Mouse (Mus musculus) gastrocnemius, adult 8-10 months (tissue): ENCODE results near the gene Dmbx1. TPM values are rescaled to one million over a fixed set of nuclear protein-coding genes. Genes with fewer than 3 reads are reported as not detected.

Experiments used
- DNase-seq, 2 experiments: peaks; one replicate each; pipeline ENCODE4 v3.0.0; 2022; ENCODE audit warnings: low spot score in 2 of 2
- total RNA-seq, 4 experiments: library from RNA; stranded (reverse); gene quantifications; 2 replicates each; pipeline ENCODE4 v1.2.4; 2022

The Dmbx1 gene
- not detected for total RNA-seq

GRCm38 (mm10) chr4:115939295-115940102, at the start of gene Dmbx1:
TSS of gene Dmbx1 (minus strand) at chr4:115939926.
- DNase-seq, result no peak

GRCm38 (mm10) chr4:115989382-115989781, 49.7 kb upstream of the Dmbx1 start:
- DNase-seq, result no peak

GRCm38 (mm10) chr4:115987858-115988530, 48.3 kb upstream of the Dmbx1 start:
- no peak for DNase-seq

DNA sequence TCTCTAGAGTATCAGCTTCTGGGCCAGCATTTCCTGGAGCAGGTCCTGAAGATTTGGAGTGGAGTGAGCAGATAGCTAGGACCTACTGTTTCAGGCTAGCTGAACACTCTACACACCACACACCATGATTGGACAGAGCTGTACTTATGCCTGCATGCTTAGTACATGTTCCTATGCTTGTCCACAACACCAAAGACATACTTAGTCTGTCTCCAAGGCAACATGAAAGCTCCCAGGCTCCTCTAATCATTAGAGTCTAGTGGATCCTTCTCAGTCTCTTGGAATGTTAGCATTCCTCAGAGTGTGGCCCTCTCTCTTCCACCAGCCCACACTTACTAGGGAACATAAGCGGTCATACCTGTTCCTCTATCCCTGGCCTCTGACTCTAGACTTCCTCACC, 47.7 kb upstream of the Dmbx1 start:
- DNase-seq, result no peak

- no peak for DNase-seq
Measured at GRCm38 (mm10) chr4:115984967-115985366, 45.2 kb upstream of the Dmbx1 start.

DNA sequence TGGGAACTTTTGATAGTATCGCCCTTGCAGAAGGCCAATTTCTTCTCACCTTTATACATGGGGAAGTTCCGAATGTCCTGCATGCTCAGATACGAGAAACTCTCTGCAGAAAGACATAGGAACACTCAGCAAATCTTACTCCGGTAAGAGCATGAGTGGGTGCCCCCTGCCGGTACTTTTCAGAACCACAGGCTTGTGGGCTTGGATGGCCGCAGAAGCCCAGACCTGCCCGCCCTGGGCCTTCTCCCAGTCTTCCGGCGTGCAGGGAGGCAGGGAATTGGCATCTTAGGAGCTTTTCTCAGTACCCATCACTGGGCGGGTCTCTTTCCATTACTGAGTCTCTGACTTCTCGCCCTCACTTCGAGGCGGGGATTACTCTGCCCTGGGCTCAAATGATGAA, 44.4 kb upstream of the Dmbx1 start:
- DNase-seq, result peak; percentile 54 to 65

DNA sequence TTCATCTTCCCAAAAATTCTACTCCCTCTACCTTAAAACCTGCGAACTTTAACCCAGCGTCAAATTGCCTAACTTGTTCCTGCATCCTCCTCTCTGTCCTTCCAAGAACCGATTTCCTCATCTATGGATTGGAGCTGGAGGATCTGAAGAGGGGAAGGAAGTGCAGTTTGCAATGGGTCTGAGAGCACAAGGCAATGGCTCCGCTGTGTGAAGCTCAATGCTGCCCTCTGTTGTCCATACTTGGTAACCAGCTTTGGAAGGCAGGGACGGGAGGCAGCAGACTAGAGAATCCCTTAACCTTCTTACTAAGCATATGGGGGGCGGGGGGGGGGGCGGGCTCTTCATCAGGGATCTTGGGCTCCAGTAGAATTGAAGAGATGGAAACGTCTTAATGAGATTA, 41.0 kb upstream of the Dmbx1 start:
- DNase-seq, result no peak

DNA sequence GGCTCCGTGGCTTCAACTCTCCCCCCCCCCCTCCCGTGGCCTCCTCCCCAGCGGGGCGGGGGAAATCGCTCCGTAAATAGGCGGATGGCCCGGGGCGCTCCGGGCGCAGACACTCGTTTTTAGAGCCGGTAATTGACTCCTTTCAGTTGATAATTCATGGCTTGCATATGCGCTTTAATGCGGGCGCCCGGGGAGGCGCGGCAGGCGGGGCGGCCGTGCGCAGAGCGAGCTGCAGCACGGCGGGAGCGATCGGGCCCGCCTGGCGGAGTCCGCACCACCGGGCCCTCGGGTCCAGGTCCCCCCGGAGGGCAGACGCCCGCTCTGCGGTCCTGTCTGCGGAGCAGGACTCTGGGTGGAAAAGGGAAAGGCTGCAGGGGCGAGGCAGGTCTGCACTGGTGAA, 39.7 kb upstream of the Dmbx1 start:
- DNase-seq, result no peak

DNA sequence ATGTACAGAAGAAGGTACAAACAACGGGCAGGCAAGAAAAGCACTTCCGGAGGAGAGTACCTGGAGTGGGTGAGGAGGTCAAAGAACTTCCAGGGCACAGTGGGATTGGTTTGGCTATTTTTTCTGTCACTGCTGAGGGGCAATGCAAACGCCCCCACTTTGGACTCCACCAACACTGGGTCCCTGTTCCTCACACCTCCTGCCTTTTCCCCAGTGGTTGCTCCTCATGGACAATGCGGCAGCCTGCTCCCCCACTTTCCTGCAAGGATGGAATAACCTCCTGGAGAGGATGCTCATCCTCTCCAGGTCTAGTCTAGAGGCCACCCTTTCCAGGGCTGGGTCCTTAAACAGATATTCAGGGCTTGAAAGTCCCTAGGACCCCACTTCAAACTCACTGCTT, 39.2 kb upstream of the Dmbx1 start:
- DNase-seq, result no peak

DNA sequence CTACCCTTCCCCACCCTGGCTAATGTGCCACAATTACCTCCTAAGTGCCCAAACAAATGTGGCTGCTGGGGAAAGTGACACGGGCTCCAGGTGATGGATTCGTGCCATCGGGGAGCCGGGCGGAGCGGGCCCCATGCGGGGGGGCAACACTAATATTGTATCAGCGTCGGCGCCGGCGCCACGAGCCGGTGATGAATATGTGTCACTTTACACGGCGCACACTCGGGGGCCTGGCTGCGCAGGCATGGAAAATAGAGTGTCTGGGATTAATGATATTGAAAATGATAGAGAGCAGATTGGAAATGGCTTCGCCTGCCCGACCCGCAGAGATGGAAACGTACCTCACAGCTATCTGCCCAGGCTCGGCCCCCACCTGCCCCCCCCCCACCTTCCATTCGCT, 32.8 kb upstream of the Dmbx1 start:
- no peak for DNase-seq

- no peak for DNase-seq
Measured at GRCm38 (mm10) chr4:115964446-115964845, 24.7 kb upstream of the Dmbx1 start.

GRCm38 (mm10) chr4:115963751-115964150, 24.0 kb upstream of the Dmbx1 start:
- no peak for DNase-seq

DNA sequence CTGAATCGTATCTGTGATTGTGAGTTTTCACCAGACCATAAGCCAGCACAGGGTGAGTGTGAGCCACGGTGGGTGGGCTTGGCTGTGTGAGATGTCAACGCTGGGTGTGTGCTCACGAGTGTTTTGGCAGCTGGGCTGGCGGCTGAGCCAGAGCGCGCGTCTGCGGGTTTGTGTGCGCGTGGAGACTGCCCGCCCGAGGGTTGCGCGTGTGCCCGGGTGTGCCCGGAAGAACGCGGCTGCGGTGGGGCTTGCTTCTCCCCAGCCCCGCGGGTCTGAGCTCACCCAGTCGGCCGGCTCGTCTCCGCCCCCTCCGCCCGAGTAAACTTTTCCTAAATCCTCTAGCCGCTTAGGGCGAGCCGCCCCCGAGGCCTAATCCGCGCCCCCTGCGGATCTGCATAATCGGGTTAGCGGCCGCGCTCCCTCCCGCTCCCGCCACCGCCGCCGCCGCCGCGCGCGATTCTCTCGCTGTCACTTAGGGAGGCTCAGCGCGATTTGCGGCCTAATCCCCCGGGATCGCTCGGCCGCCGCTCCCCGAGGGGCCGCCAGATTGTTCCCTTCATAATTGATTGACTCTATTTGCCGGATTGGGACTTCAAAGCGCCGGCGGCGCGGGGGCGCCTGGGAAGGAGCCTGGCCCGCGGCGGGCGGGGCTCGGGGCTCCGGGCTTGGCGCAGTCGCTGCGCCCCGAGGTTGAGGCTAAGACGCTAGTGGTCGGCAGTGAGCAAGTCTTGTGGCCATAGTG, 23.1 kb upstream of the Dmbx1 start:
- no peak for DNase-seq

DNA sequence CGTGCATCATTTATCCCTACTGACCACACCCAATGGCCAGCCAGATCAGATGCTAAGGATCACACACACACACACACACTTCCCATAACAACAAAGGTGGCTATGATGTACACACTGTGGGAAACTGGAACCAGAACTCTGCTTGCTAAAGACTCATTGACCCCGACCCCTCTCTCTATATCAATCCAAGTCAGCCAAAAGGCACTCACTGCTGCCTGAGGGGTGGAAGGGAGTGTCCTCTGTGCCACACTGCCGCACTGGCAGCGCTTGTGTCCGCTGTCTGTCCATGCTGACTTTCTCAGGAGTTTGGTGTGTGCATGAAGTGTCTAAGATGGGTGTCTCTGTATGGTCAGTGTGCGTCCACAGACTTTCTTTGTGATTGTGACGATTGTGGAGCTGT, 22.3 kb upstream of the Dmbx1 start:
- no peak for DNase-seq

- no peak for DNase-seq
Measured at GRCm38 (mm10) chr4:115959546-115959945, 19.8 kb upstream of the Dmbx1 start.

DNA sequence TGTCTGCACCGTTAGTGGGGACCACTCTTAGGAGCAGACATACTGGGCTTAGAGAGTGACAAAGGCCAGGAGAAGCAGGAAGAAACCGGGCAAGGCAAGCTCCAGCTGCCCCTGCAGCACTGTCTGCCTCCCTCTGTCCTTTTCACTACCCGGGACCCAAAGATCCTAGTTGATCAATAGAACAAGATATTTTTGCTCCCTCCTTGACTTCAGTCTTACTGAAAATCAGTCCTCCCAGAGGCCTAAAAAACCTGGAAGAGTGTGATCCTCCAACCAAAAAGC, 15.7 kb upstream of the Dmbx1 start:
- DNase-seq, result no peak

DNA sequence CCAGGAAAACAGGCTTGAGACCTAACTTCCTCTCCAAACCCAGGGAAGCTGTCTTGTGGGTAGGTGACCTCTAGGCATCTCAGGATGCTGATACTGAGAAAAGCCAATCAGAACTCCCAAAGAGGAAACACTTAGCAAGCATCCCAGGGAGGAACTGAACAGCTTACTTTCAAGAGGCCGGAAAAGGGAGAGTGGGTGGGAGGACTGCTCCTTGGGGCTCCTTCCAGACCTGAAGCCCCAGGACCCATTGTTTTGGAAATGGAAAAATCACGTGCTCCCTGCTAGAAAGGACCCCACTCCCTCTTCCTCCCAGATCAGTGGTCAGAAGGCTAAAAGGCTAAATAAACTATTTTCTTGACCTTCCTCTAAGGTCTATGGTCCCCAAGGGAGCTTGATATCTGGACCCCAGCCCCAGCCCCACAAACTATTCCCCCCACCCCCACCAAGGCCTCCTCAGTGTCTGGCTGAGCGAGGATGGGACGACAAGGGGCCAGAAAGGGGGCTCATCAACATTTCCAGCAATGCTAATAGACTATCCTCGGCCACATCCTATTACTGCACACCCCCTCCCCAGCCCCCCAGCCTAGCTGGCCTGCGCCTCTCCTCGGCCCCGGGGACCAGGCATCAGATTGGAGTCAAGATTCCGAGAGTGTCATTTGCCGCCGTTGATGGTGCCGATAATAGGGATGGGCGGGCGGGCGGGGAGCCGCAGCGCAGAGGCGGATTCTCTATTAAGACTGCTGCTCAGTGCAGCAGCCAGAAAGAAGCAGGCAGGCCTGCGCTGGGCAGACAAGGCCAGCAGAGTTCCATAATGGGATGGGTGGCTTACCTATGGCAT, 15.1 kb upstream of the Dmbx1 start:
- DNase-seq, result no peak

GRCm38 (mm10) chr4:115953559-115953958, 13.8 kb upstream of the Dmbx1 start:
- DNase-seq, result no peak

- DNase-seq, result peak in 1 of 2 experiments; percentile 20
Measured at GRCm38 (mm10) chr4:115952758-115953157, 13.0 kb upstream of the Dmbx1 start.

GRCm38 (mm10) chr4:115943669-115944314, 4.1 kb upstream of the Dmbx1 start:
- no peak for DNase-seq

- DNase-seq, result no peak
Measured at GRCm38 (mm10) chr4:115941242-115941820, 1.6 kb upstream of the Dmbx1 start.
